Mouse (Mus musculus): ENCODE data around the gene Pgrmc2. TPM values are rescaled to one million over a fixed set of nuclear protein-coding genes. Genes with fewer than 3 reads are reported as not detected.

The Pgrmc2 gene
- polyA plus RNA-seq, 1 experiment from 2014 or later = 96.2 TPM

DNA sequence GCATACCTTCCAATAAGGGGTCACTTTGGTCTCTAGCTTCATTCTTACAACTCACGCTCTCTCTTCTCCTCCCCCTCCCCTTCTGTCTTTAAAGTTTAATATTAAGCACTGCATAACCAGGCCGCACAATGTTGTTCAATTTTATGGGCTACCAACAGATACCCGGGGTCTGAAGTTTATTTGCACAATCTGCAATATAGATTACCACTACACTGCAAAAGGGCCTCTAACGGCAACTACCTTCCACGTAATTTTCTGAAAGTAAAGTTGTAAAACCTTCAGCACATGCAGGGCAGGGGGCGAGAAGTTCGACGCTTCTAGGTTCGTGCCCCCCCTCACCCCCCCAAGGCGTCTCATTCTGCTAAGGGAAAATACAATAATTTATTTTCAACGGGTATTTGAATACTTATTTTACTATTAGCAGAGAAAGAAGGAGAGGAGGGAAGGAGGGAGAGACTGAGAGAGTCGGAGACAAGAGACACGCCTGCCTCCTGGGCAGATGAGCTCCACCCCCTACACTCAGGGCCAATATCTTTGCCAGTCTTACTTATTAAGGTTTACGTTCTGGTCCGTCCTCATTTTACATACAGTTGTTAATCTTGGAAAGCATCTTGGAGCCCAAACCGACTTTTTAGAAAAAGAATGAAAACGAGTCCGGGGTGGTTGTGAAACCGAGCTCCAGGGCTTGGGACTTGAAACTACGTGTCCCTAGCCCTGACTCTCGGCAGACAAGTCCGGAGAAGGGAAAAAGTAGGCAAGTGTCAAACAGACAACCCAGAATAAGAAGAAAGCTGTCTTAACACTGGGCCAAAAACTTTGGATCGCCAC is 1.2 kb downstream of the Pgrmc2 start:
- Histone ChIP-seq H3K4me1 (replicated peaks; ENCODE audit: control insufficient read depth, insufficient read depth, low read length) (no peaks in the 10 kb centered on the region), H3K27ac (ENCODE audit: low read depth, low read length) (peak overlapping the region; percentile 91), H3K9ac (ENCODE audit: low read depth, low read length) (peak overlapping the region; percentile 83), H3K4me2 (replicated peaks; ENCODE audit: low read depth) (peak overlapping the region; percentile 89), H3K36me3 (ENCODE audit: control insufficient read depth, insufficient read depth) (no peaks in the 10 kb centered on the region), H3K9me3 (ENCODE audit: control insufficient read depth) (no peaks in the 10 kb centered on the region), H3K27me3 (replicated peaks; ENCODE audit: control insufficient read depth, insufficient read depth, low read length) (no peaks in the 10 kb centered on the region), H3K4me3 (ENCODE audit: low read depth, low read length) (peak overlapping the region; percentile 76)
- 2% methylated on average over 23 of the region's 23 CpGs for WGBS
- ATAC-seq = no peak
- no peak for TF ChIP-seq CTCF (IDR thresholded peaks at IDR 0.05; ENCODE audit: low read depth)

DNA sequence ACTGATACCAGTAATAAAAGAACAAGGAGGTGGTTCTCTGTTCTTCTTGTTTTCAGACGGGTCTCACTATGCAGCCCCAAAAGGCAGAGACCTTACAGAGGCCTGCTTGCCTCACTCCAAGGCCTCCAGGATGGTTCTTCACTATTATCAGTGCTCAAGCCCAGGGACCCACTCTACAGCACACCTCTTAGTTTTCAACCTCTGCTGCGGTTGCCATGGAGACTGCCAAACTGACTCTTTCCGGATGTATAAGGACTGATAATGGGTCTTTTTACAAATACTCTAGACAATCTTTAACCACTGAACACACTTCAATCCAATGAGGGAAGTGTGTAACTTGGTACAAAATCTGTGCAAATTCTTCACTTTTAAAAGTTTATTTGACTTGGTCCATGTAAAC is 2.1 kb downstream of the Pgrmc2 start:
- WGBS = 19% methylated on average over 3 of the region's 3 CpGs

DNA sequence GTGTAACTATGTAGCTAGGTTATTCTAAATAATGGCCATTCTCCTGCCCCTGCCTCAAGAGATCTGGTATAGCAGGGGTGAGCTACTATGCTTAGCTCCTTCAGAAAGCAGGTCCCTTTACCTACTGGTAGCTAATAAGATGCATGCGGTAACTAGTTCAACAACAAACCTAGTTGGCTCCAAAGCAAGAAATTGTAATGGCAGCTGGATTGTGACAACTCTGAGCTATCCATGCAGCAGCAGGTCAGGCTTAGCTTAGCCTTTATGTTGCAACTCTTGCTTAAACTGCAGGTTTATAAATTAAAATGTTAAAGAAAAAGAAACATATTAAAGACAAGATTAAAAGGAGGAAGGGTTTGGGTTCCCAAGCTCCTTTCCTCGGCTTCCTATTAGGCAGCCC is 4.2 kb downstream of the Pgrmc2 start:
- H3K4me2 ChIP-seq (replicated peaks; ENCODE audit: low read depth) = no peak overlapping the region
- 93% methylated on average over 2 of the region's 2 CpGs for WGBS
- no peaks in the 10 kb centered on the region for H3K9me3 ChIP-seq (ENCODE audit: control insufficient read depth)
- TF ChIP-seq CTCF (IDR thresholded peaks at IDR 0.05; ENCODE audit: low read depth) = no peak
- H3K4me1 ChIP-seq (replicated peaks; ENCODE audit: control insufficient read depth, insufficient read depth, low read length) = 0 out of 2 replicates have a peak, but pooled peaks cover 2% of the 10 kb centered on the region
- no peak overlapping the region for H3K27ac ChIP-seq (ENCODE audit: low read depth, low read length)
- no peaks in the 10 kb centered on the region for H3K27me3 ChIP-seq (replicated peaks; ENCODE audit: control insufficient read depth, insufficient read depth, low read length)
- no peak overlapping the region for H3K4me3 ChIP-seq (ENCODE audit: low read depth, low read length)
- no peak for ATAC-seq
- no peaks in the 10 kb centered on the region for H3K36me3 ChIP-seq (ENCODE audit: control insufficient read depth, insufficient read depth)
- H3K9ac ChIP-seq (ENCODE audit: low read depth, low read length) = no peak overlapping the region

More for the DNA sequence above, 2.1 kb downstream of the Pgrmc2 start:
- Histone ChIP-seq H3K36me3 (ENCODE audit: control insufficient read depth, insufficient read depth) (no peaks in the 10 kb centered on the region), H3K27me3 (replicated peaks; ENCODE audit: control insufficient read depth, insufficient read depth, low read length) (no peaks in the 10 kb centered on the region), H3K27ac (ENCODE audit: low read depth, low read length) (no peak overlapping the region), H3K4me1 (replicated peaks; ENCODE audit: control insufficient read depth, insufficient read depth, low read length) (0 out of 2 replicates have a peak, but pooled peaks cover under 1% of the 10 kb centered on the region), H3K9ac (ENCODE audit: low read depth, low read length) (no peak overlapping the region), H3K4me2 (replicated peaks; ENCODE audit: low read depth) (peak overlapping the region; percentile 89), H3K4me3 (ENCODE audit: low read depth, low read length) (peak overlapping the region; percentile 76; the same call in 1 of the 2 replicates), H3K9me3 (ENCODE audit: control insufficient read depth) (no peaks in the 10 kb centered on the region)
- ATAC-seq = no peak
- no peak for TF ChIP-seq CTCF (IDR thresholded peaks at IDR 0.05; ENCODE audit: low read depth)

DNA sequence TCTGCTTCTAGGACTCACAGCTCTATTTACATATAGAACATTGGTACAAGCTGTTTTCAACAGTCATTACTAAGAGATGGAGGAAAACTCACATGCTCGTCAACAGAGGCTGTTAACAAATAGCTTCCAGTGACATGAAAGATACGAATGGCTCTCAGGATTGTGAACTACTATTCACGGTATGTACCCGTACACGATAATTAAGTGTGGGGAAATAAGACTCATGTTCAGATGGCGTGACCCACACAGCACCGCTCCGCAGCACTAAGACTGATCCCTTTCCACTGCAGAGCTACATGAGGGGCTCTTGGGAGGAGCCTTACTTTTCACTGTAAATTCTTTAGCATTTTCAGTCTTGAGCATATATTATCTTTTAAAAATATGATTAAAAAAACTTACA is 7.5 kb downstream of the Pgrmc2 start:
- Histone ChIP-seq H3K9ac (ENCODE audit: low read depth, low read length) (no peak overlapping the region), H3K4me1 (replicated peaks; ENCODE audit: control insufficient read depth, insufficient read depth, low read length) (0 out of 2 replicates have a peak, but pooled peaks cover 2% of the 10 kb centered on the region), H3K36me3 (ENCODE audit: control insufficient read depth, insufficient read depth) (no peaks in the 10 kb centered on the region), H3K4me2 (replicated peaks; ENCODE audit: low read depth) (no peak overlapping the region), H3K4me3 (ENCODE audit: low read depth, low read length) (no peak overlapping the region), H3K27me3 (replicated peaks; ENCODE audit: control insufficient read depth, insufficient read depth, low read length) (no peaks in the 10 kb centered on the region), H3K9me3 (ENCODE audit: control insufficient read depth) (no peaks in the 10 kb centered on the region), H3K27ac (ENCODE audit: low read depth, low read length) (no peak overlapping the region)
- WGBS = 81% methylated on average over 8 of the region's 8 CpGs
- ATAC-seq = no peak
- no peak for TF ChIP-seq CTCF (IDR thresholded peaks at IDR 0.05; ENCODE audit: low read depth)

DNA sequence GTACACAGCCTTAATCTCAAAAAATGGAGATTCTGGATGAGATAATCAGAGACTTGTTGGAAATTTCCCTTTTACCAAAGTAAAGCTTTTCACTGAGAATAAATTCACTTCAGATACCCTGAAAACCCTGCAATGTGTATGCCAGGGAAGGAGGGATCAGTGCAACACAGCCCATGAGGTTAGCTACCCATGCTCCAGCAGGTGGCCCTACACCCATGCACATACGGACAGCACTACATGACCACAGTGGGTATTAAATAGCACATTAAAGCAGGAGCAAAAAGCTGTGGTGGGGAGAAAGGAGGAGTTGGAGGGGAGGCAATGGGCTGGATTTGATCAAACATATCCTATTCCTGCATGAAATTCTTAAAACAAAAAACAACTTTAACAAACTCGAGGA is 12.3 kb downstream of the Pgrmc2 start:
- Histone ChIP-seq H3K4me3 (ENCODE audit: low read depth, low read length) (no peak overlapping the region), H3K4me2 (replicated peaks; ENCODE audit: low read depth) (no peak overlapping the region), H3K27ac (ENCODE audit: low read depth, low read length) (no peak overlapping the region), H3K9me3 (ENCODE audit: control insufficient read depth) (no peaks in the 10 kb centered on the region), H3K9ac (ENCODE audit: low read depth, low read length) (no peak overlapping the region), H3K4me1 (replicated peaks; ENCODE audit: control insufficient read depth, insufficient read depth, low read length) (no peaks in the 10 kb centered on the region), H3K36me3 (ENCODE audit: control insufficient read depth, insufficient read depth) (peaks cover 17% of the 10 kb centered on the region), H3K27me3 (replicated peaks; ENCODE audit: control insufficient read depth, insufficient read depth, low read length) (no peaks in the 10 kb centered on the region)
- peak; percentile 62 for TF ChIP-seq CTCF (IDR thresholded peaks at IDR 0.05; ENCODE audit: low read depth)
- ATAC-seq = no peak; the same call in 1 of the 2 replicates
- 66% methylated on average over 2 of the region's 2 CpGs for WGBS

DNA sequence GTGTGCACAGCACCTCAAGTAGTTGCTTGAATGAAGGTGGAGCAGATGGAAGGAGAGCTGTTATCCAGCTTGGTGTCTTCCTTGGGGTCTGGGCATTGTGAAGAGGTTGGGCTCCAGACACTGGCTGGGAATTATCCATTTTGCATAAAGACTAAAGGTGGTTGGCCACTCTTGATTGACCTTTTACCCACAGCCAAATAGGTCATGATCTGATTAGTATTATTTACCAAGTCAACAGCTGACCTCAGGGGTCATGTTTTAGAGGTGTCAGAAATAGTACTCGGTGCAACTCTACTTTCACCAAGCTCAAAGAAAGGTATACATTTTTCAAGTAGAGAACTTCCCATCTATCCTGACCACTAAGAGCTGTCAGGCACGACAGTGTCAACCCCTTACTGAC is 17.5 kb downstream of the Pgrmc2 start:
- no peak overlapping the region for H3K4me3 ChIP-seq (ENCODE audit: low read depth, low read length)
- H3K9me3 ChIP-seq (ENCODE audit: control insufficient read depth) = no peaks in the 10 kb centered on the region
- H3K9ac ChIP-seq (ENCODE audit: low read depth, low read length) = no peak overlapping the region
- TF ChIP-seq CTCF (IDR thresholded peaks at IDR 0.05; ENCODE audit: low read depth) = no peak
- H3K36me3 ChIP-seq (ENCODE audit: control insufficient read depth, insufficient read depth) = peaks cover 21% of the 10 kb centered on the region
- H3K27me3 ChIP-seq (replicated peaks; ENCODE audit: control insufficient read depth, insufficient read depth, low read length) = no peaks in the 10 kb centered on the region
- no peaks in the 10 kb centered on the region for H3K4me1 ChIP-seq (replicated peaks; ENCODE audit: control insufficient read depth, insufficient read depth, low read length)
- WGBS = 47% methylated on average over 2 of the region's 2 CpGs
- ATAC-seq = no peak
- no peak overlapping the region for H3K4me2 ChIP-seq (replicated peaks; ENCODE audit: low read depth)
- no peak overlapping the region for H3K27ac ChIP-seq (ENCODE audit: low read depth, low read length)

Measured in intestine, postnatal 0 days (tissue).